Mouse (Mus musculus): Measurements from ENCODE around the gene Ly6g5b. TPM values are rescaled to one million over a fixed set of nuclear protein-coding genes. Genes with fewer than 3 reads are reported as not detected.

Ly6g5b gene
- polyA plus RNA-seq, 1 experiment, result 4.7 TPM

GRCm38 (mm10) chr17:35088151-35088550, 27.1 kb downstream of the Ly6g5b start:
- H3K4me1 ChIP-seq (ENCODE audit: control insufficient read depth, insufficient read depth, low read length), result no peaks in the 10 kb centered on the region; the same call in none of the 2 replicates
- H3K27ac ChIP-seq (ENCODE audit: control insufficient read depth, insufficient read depth, low read depth, low read length, poor library complexity), result no peak overlapping the region
- no peak overlapping the region for H3K4me3 ChIP-seq (replicated peaks; ENCODE audit: control insufficient read depth, low read depth, low read length)
- 31% methylated on average over 2 of the region's 2 CpGs for WGBS
- no peak for TF ChIP-seq CTCF (IDR thresholded peaks at IDR 0.05; ENCODE audit: control insufficient read depth, insufficient read depth, low read length)
- TF ChIP-seq POLR2A (IDR thresholded peaks at IDR 0.05; ENCODE audit: borderline replicate concordance, control insufficient read depth, low read depth, low read length), result no peak

- no peak for TF ChIP-seq CTCF (IDR thresholded peaks at IDR 0.05; ENCODE audit: control insufficient read depth, insufficient read depth, low read length)
- no peak for TF ChIP-seq POLR2A (IDR thresholded peaks at IDR 0.05; ENCODE audit: borderline replicate concordance, control insufficient read depth, low read depth, low read length)
- Histone ChIP-seq H3K4me1 (ENCODE audit: control insufficient read depth, insufficient read depth, low read length) (no peaks in the 10 kb centered on the region; the same call in none of the 2 replicates), H3K4me3 (replicated peaks; ENCODE audit: control insufficient read depth, low read depth, low read length) (peak within 1 kb of the TSS; percentile 15), H3K27ac (ENCODE audit: control insufficient read depth, insufficient read depth, low read depth, low read length, poor library complexity) (0 out of 2 replicates have a peak within 1 kb of the TSS, but pooled peaks have one; percentile 9)
- 59% methylated on average over 7 of the region's 7 CpGs for WGBS
Measured at GRCm38 (mm10) chr17:35085208-35085865, 29.9 kb downstream of the Ly6g5b start, which contains the start of gene Ly6g6f. Gene Ly6g6f (minus strand): TSS chr17:35085610.

GRCm38 (mm10) chr17:35083929-35084497, 31.2 kb downstream of the Ly6g5b start:
- Histone ChIP-seq H3K27ac (ENCODE audit: control insufficient read depth, insufficient read depth, low read depth, low read length, poor library complexity) (no peak overlapping the region), H3K4me1 (ENCODE audit: control insufficient read depth, insufficient read depth, low read length) (no peaks in the 10 kb centered on the region; the same call in none of the 2 replicates), H3K4me3 (replicated peaks; ENCODE audit: control insufficient read depth, low read depth, low read length) (no peak overlapping the region)
- no peak for TF ChIP-seq POLR2A (IDR thresholded peaks at IDR 0.05; ENCODE audit: borderline replicate concordance, control insufficient read depth, low read depth, low read length)
- TF ChIP-seq CTCF (IDR thresholded peaks at IDR 0.05; ENCODE audit: control insufficient read depth, insufficient read depth, low read length), result no peak
- 57% methylated on average over 3 of the region's 3 CpGs for WGBS

DNA sequence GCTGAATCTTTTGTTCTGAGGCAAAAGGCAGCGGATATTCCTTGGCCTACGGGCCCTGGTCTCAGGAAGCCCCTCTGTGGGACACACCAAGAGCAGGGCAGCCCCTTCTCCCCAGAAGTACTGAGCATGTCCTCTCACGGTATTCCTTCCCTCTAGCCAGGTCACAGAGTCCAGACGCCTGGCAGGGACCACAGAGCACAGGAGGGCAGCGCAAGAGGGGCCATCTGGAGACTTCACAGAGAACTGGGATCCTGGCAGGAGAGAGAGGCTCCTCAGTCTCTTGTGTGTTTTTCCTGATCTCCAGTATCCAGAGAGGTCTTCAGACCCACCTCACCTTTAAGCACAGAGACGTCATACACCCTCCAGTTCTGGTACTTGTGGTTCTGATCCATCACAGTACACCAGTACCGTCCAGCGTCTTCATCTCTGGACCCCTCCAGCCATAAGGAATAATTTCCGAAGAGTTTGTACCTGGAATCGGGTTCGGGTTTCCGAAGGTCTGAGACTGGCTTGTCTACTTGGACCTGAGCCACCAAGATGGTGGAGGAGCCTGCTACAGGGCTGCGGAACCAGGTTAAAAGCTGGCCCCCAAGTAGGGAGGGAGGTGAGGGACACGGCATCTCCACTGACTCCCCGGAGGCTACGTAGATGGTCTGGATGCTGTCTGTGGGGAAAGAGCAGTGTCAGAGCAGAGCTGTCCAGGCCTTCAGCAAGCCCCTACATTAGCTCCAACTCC, 32.2 kb downstream of the Ly6g5b start:
- WGBS, result 91% methylated on average over 16 of the region's 16 CpGs
- Histone ChIP-seq H3K27ac (ENCODE audit: control insufficient read depth, insufficient read depth, low read depth, low read length, poor library complexity) (no peak overlapping the region), H3K4me1 (ENCODE audit: control insufficient read depth, insufficient read depth, low read length) (peaks cover 1% of the 10 kb centered on the region; the same call in 1 of the 2 replicates)

GRCm38 (mm10) chr17:35080710-35081109, 34.5 kb downstream of the Ly6g5b start:
- Histone ChIP-seq H3K4me1 (ENCODE audit: control insufficient read depth, insufficient read depth, low read length) (peaks cover 5% of the 10 kb centered on the region; the same call in 1 of the 2 replicates), H3K27ac (ENCODE audit: control insufficient read depth, insufficient read depth, low read depth, low read length, poor library complexity) (no peak overlapping the region), H3K4me3 (replicated peaks; ENCODE audit: control insufficient read depth, low read depth, low read length) (no peak overlapping the region)
- WGBS, result 86% methylated on average over 4 of the region's 4 CpGs
- TF ChIP-seq POLR2A (IDR thresholded peaks at IDR 0.05; ENCODE audit: borderline replicate concordance, control insufficient read depth, low read depth, low read length), result no peak
- no peak for TF ChIP-seq CTCF (IDR thresholded peaks at IDR 0.05; ENCODE audit: control insufficient read depth, insufficient read depth, low read length)

More for the DNA sequence above, 32.2 kb downstream of the Ly6g5b start:
- no peak overlapping the region for H3K4me3 ChIP-seq (replicated peaks; ENCODE audit: control insufficient read depth, low read depth, low read length)
- no peak for TF ChIP-seq CTCF (IDR thresholded peaks at IDR 0.05; ENCODE audit: control insufficient read depth, insufficient read depth, low read length)
- no peak for TF ChIP-seq POLR2A (IDR thresholded peaks at IDR 0.05; ENCODE audit: borderline replicate concordance, control insufficient read depth, low read depth, low read length)

DNA sequence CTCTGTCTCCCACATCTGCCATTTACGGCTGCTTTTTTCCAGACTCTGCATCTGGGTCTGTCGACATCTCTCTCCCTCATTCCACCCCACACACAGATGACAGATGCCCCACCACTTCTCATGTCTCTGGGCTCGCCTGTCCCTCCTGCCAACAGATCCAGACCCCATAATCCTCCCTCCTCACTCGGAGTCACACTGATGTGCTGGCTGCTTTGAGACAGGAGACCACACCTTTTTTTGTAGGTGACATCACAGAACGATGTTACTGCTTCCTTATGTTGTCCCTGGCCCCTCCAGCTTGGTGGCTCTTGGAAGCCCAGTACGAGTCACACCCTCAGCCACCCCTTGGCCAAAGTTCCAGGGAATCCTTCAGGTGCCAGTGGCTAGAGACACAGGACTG, 35.0 kb downstream of the Ly6g5b start:
- Histone ChIP-seq H3K27ac (ENCODE audit: control insufficient read depth, insufficient read depth, low read depth, low read length, poor library complexity) (peak overlapping the region; percentile 2; the same call in 1 of the 2 replicates), H3K4me1 (ENCODE audit: control insufficient read depth, insufficient read depth, low read length) (peaks cover 5% of the 10 kb centered on the region; the same call in 1 of the 2 replicates), H3K4me3 (replicated peaks; ENCODE audit: control insufficient read depth, low read depth, low read length) (no peak overlapping the region)
- TF ChIP-seq CTCF (IDR thresholded peaks at IDR 0.05; ENCODE audit: control insufficient read depth, insufficient read depth, low read length), result no peak
- TF ChIP-seq POLR2A (IDR thresholded peaks at IDR 0.05; ENCODE audit: borderline replicate concordance, control insufficient read depth, low read depth, low read length), result no peak
- 51% methylated on average over 6 of the region's 6 CpGs for WGBS

DNA sequence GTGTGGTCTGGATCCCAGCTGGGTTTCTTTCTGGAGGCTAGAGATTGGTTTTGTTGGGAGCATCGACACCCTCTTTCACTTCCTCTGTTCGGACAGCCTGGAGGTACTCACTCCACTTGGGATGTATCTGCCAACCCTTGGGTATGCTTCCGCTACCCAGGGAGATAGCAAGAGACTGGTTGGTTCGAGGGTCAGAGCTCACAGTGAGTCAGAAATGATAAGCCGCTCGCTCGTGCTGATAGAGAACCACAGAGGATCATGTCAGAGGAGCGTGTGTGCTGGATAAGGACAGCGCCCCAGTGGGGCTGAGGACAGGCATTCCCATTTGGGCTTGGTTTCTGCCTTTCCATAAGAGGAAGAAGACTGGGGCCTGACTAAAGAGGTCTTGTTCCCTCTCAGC, 35.5 kb downstream of the Ly6g5b start:
- WGBS, result 39% methylated on average over 9 of the region's 9 CpGs
- no peak overlapping the region for H3K4me3 ChIP-seq (replicated peaks; ENCODE audit: control insufficient read depth, low read depth, low read length)
- peaks cover 5% of the 10 kb centered on the region; the same call in 1 of the 2 replicates for H3K4me1 ChIP-seq (ENCODE audit: control insufficient read depth, insufficient read depth, low read length)
- TF ChIP-seq POLR2A (IDR thresholded peaks at IDR 0.05; ENCODE audit: borderline replicate concordance, control insufficient read depth, low read depth, low read length), result no peak
- TF ChIP-seq CTCF (IDR thresholded peaks at IDR 0.05; ENCODE audit: control insufficient read depth, insufficient read depth, low read length), result peak; percentile 12; the same call in 1 of the 2 replicates
- H3K27ac ChIP-seq (ENCODE audit: control insufficient read depth, insufficient read depth, low read depth, low read length, poor library complexity), result peak overlapping the region; percentile 50; the same call in 1 of the 2 replicates

GRCm38 (mm10) chr17:35077786-35078233, 37.4 kb downstream of the Ly6g5b start, which contains the start of gene Ly6g6d:
Gene Ly6g6d (minus strand): TSS chr17:35078065.
- Histone ChIP-seq H3K4me1 (ENCODE audit: control insufficient read depth, insufficient read depth, low read length) (peaks cover 5% of the 10 kb centered on the region; the same call in 1 of the 2 replicates), H3K27ac (ENCODE audit: control insufficient read depth, insufficient read depth, low read depth, low read length, poor library complexity) (no peak within 1 kb of the TSS), H3K4me3 (replicated peaks; ENCODE audit: control insufficient read depth, low read depth, low read length) (peak within 1 kb of the TSS; percentile 4)
- peak; percentile 60 for TF ChIP-seq CTCF (IDR thresholded peaks at IDR 0.05; ENCODE audit: control insufficient read depth, insufficient read depth, low read length)
- 0 out of 2 replicates have a peak, but pooled peaks have one; percentile 27 for TF ChIP-seq POLR2A (IDR thresholded peaks at IDR 0.05; ENCODE audit: borderline replicate concordance, control insufficient read depth, low read depth, low read length)
- 4% methylated on average over 14 of the region's 14 CpGs for WGBS
